Mouse (Mus musculus) ovary, postnatal 14 days (tissue): ENCODE results near the gene Spice1.

ENCODE experiments used
- DNase-seq: peaks from one replicate; pipeline ENCODE4 v3.0.0; 2022; ENCODE audit warnings: low spot score

Gene Spice1

DNA sequence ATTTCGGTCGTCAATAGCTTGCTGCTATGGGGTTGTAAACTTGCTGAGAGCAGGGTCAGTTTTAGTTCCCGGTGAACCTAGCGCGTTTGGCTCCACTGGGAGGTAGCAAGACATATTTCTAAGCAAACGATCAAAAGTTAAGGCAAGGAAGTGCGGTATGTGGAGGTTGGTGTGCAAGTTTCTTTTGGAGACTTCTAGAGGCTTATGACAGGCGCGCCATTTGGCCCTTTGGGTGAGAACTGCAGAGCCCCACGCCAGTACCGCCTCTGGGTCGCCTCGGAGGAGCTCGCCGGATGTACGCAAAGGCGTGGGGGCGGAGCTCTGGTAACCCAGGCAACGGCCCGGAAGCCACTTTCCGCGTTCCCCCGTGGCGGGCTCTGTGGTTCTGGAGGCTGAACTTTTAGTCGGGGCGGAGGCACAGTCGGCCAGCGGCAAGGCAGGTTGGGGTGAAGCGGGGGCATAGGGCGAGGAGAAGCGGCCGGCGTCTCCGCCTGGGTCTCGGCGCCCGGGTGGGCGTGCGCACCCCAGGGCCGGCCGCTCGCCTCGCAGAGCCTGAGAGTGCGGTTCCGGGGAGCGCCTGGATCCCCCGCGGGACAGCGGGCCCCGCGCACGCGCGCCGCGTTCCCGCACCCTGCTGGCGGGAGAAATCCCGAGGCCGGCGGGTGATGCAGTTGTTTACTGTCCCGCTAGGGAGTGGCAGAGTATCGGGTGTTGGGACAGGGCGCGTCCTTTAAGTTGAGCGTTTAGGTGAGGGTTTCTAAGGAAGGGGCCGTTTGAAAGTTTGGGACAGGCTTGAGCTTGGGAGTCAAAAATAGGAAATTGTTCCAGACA, at the start of gene Spice1:
Gene Spice1 (plus strand): TSS at position 51 of the 831 bp plus-strand sequence.
- peak; percentile 91 for DNase-seq

DNA sequence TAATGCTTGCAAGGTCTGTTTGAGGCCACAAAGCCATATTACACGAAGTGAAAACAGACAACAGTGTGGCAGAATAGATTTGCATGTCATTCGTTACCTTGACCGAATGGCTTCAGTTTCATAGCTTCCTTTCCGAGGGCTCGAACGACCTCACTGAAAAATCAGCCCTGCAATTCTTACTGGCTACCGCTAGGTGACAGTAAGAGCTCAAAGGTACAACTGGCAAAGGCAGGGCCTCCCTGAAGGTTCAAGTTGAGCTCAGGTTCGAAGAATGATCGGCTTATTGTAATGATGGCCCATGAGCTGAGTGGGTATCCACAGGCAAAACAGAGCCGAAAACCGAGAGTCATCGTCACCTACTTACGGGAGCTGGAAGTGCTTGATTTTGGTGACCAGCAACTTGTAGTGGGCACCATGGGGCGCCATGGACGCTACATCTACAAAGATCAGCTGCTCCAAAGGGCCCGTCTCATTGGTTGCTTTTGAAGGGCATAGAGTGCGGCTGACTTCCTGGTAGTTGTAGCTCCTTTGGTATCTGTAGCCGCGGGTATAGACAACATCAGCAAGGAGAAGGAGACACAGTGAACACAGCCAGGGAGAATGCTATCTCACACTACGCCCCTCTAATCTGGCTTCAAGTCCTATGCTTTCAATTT, 47.4 kb upstream of the Spice1 start:
- DNase-seq, result no peak

DNA sequence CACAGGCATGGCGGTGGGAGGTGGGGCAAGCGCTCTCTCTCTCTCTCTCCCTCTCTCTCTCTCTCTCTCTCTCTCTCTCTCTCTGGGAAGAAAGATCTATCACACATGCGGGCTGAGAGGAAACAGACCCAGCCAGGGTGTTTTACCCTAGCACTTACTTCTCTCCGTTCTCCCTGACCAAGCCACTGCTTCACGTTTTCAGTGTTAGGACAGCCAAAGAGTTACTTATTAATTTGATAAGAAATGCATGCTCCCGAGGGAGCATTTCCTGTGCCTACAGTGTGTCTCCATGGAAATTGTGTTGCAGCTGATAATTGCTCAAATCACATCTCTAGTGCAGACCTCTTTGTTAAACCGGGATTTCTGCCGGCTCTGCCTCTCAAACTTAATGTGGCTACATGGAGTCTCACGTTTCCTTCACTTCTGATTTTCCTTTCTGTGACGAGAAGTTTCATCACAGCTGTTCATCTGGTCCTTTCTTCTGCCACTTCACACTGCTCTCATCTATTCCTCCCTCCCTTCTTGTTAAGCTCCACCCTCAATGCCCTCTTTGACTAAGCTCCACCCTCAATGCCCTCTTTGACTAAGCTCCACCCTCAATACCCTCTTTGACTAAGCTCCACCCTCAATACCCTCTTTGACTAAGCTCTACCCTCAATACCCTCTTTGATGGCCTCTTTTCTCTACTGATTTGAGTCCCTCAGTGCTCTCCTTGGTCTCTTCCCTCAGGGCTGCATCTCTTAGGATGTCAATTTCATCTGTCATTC, 44.6 kb upstream of the Spice1 start:
- no peak for DNase-seq

DNA sequence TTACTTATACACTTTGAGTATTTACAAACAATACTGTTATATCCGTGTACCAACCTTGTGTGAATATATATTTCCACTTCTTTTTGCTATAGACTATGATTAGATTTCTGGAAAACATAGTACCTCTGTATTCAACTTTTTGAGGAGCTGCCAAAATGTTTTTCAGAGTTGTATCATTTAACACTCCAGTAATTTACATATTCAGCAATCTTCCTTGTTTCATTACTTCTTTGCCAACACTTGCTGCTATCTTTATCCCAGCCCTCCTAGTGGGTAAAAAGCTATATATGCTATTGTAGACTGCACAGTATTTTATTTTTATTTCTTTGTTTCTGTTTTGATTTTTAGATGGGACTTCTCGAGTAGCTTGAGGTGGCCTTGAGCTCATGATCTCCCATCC, 43.1 kb upstream of the Spice1 start:
- no peak for DNase-seq

DNA sequence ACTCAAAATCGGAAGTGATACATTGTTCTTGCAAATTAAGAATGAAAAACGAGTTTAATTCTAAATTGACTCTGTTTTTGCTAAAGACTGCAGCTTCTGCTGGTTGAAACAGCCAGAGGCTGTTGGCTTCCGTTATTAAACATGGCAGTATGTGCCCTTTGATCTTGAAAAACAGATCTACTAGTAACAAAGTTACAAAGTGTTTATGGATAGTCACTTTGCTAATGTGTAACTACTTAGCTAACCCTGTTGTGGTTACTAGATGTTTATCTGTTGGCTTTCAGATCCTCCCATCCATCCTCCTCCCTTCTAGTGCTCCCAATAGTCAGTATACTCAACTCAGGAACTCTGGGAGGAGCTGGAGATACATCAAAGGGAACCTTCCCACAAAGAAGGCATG, 41.3 kb upstream of the Spice1 start:
- no peak for DNase-seq

DNA sequence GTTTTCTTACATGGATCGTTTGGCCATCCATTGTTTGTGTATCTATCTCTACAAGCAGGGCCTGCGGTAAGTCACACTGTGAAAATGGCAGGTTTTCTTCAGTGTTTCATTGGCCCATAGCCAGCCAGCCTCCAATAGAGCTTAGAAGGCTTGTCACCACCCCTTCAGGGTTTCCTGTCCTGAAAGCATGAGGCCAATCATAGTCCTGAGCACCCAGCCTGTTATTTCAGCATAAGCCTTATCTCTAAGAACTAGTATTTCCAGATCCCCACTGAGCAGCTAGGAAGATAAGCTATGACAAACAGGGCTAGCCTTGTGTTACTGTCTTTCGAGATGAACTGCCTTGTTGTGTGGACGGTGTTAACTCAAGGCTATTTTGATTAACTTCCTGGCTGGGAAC, 33.5 kb upstream of the Spice1 start:
- DNase-seq, result no peak

DNA sequence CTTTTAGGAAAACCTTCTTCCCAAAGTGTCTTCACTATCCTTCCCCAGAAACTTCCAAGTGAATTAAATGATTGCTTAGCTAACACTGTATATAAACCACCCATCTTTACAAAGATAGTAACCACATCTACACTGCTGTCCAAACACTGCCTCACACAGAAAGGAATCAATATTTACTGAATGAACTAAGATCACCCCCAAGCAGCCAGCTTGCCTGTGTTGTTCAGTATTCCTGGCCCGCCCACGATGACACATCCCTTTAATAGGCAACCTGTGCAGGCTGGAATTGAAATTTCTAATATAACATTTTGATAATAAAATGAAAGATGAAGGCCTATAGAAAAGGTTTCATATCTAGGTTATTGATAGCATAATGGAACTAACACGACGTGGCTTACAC, 30.6 kb upstream of the Spice1 start:
- DNase-seq, result no peak

DNA sequence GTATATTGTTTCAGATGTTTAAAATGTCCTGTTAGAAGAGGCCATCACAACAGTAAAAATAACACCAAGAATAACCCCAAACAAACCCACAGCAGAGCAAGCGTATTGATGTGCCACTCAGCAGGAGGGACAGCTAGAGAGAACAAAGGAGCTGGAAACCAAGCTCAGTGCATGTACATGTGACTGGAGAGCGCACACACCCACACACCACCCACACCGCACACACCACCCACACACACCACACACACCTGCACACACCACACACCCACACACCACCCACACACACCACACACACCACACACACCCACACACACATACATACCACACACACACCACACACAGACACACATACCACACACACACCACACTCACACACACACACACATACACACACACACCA, 26.7 kb upstream of the Spice1 start:
- no peak for DNase-seq

DNA sequence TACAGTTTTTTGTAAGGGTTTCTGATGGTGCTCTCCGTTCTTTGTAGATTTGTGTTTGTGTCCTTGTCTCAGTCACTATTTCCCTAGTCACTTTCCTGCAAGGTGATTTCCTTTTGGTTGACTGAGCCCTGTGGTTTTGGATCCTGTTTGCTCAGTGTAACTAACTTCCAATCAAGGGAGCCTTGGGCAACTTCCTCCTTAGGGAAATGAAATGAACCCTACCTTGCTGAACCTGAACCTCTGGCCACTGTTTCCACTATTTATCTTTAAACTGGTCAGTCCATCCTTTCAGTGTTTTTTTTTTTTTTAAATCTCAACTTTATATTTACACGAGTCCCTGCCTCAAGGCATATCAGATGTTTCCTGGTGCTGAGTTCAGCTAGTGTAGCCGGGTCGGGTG, 18.3 kb upstream of the Spice1 start:
- no peak for DNase-seq

DNA sequence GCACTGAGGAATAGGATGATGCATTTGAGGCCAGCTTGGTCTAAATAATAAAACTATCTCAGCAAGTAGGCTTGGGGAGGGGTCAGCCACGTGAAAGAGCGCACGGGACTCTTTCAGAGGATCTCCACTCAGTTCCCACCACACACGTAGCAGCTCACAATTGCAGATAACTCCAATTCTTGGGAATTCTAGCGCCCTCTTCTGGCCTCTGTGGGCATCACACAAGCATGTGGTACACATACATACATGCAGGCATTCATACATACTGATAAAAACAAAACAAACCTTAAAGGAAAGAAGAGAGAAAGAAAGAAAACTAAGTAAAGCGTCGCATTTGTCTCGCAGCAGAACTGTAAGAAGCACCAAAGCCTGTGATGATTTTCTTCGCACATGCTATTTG, 16.3 kb upstream of the Spice1 start:
- no peak for DNase-seq

DNA sequence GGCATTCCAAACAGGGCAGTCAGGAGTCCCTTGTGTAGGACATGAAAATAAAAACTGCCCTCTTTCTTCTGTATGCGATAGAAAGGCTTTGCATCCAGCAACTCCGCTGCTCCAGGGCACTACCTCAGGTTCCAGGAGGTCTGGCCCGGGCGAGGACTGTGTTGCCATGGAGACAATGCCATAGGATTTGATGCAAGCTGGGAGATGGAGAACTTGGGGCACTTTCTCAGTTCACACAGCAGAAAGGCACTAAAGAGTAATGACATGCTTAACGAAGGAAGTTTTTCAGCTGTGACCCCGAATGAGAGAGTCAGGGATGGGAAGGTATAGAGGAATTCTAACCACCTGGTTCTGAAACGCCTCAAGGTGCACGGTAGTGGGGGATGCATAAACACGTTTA, 15.8 kb upstream of the Spice1 start:
- DNase-seq, result no peak

DNA sequence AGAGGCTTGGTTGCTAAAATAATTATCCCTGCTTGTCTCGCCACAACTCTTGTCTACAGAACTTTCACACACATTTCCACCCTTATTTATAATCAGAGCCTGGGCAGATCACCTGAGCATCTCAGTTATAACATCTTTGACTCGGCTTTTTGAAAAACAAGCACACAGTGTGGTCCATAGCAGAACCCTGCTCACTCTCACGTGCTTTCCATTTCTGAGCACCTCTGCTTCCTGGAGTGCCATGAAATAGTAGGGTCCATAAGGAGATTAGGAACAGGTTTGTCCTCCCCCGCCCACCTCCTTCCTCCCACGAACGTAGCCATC, 15.3 kb upstream of the Spice1 start:
- DNase-seq, result no peak

DNA sequence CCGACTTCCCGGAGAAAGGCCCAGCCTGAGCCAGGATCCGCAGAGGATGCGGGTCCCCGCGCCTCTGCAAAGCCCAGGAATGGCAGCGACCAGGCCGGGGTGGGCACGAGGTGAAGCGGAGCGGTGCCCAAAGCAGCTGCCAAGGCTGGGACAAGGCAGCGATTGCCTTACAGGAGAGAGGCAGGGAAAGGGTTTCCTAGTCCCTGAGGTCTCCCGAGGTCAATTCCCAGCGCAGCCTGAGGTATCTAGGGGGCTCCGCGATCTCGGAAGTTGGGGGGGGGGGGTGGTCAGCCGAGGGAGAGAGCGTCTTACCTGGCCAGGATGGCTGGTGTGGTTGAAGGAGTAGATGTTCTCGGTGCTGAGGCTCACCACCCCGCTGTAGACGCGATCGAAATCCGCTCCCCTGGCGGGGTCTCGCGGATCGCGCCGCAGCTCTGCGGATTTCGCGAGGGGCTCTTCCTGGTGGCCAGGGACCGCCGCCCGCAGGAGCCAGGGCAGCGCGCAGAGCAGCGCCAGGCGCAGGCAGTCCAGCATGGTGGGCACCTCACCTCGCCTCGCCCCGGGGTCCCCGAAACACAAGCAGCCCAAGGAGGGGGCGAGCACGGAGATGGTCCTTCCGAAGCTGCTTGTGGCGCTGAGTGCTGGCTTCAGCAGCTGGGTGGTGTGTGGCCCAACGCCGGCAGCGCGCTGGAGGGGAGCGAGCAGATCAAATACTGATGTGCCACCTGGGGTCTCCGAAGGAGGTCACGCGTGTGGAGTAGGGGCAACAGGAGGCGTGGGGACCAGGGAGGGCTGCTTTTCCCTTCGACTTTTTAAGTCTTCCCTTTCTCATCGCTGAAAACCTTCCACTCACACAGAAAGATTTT, 14.7 kb upstream of the Spice1 start:
- DNase-seq, result peak; percentile 9

DNA sequence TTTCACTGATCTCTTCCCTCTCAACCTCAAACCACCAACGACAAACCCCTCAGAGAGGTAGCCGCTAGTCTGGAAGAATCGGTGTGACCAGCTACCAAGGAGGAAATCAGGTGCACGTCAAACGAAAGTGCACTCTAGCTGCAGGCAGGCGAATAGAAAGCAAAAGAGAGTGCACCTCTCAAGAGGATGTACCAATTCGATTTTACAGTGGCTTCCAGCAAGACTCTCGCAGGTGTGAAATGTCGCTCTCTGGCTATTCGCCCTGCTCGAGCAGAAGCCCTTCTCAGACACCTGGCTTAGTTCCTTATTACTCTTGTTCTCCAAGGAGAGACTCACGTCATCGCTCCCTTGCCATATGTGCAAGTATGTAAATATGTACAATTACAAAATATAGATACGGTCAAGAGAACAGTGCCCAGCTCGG, 14.0 kb upstream of the Spice1 start, which contains the start of gene Sidt1:
Gene Sidt1 (minus strand): TSS at position 336 of the 424 bp plus-strand sequence.
- DNase-seq, result no peak

DNA sequence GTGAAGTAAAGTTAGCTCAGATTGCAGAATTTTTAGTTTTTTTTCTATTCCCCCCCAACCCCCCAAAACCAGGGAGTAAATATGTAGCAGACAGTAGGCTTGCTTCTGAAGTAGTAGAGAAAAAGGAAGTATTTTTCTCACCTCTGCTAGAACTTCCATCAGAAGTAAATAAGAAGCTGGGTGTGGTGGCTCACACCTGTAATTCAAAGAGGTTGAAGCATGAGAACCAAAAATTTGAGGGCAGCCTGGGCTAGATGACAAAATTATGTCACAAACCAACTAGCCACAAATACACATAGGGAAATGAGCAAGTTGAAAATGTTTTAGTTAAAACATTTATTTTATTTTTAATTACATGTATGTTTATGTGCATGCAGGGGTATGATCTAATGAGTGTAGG, 9.4 kb upstream of the Spice1 start:
- DNase-seq, result no peak

DNA sequence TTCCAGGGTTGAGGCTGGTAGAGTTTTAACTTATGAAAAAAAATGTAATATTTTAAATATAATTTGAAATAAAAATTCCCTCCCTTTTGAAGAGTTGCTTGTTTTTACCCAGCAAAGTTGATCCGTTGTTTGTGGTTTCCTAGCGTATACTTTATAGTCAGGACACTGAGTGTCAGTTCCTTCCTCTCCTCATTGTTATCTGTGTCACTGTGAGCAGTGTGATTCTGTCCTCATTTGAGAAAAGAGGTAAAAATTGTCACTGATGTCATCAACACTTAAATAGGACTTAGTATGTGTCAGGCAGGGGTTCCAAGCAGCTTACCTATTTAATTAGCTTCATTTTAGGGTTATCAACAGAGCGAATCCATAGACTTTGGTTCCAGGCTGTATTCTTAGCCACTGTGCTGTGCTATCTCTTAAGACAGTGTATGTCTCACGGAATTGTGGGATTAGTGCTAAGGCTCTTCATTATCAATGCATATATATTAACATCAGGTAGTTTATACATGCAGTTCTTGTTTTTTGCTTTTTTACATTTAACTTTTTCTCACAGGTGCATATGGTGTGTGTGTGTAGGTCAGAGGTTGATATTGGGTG, 3.0 kb downstream of the Spice1 start:
- DNase-seq, result no peak

DNA sequence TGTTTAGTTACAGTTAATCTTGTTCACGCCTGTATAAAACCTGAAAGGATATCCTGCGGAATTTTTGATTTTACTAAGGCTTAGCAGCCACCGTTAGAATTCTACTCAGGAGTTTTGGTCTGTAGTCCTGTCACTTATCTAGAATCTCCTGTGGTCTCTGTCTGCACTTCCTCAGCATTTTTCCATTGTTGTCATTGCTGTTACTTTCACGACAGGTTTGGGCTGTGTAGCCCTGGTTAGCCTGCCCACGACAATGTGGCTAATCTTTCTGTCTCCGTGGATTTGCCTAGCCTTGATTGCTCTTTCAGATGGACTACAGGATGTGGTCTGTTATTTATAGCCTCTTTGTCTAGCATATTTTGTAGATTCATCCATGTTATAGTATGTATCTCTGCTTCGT, 9.4 kb downstream of the Spice1 start:
- DNase-seq, result no peak

DNA sequence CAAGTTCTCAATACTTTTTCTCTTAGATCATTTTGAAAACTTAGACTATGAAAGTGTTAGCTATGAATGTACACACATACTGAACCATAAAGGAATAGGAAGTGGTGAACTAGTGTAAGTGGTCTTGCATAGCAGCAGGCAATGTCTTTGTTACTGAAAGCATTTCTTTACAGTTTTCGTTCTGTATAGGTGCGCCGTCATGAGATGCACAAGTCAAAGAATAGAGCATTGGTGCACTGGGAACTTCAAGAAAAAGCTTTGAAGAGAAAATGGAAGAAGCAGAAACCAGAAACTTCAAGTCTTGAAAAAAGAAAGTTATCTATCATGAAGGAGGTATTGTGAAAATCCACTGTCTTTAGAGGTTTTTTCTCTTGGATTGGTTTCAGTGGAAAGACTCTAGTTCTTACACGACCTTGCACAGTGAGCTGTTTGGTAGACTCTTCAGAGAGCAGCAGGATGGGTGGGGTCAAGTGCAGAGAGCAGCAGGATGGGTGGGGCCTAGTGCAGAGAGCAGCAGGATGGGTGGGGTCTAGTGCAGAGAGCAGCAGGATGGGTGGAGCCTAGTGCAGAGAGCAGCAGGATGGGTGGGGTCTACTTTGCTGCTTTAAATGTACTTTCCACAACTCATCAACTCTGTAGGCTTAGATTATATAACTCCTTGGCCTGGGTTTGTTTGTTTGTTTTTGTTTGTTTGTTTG, 10.8 kb downstream of the Spice1 start:
- no peak for DNase-seq

DNA sequence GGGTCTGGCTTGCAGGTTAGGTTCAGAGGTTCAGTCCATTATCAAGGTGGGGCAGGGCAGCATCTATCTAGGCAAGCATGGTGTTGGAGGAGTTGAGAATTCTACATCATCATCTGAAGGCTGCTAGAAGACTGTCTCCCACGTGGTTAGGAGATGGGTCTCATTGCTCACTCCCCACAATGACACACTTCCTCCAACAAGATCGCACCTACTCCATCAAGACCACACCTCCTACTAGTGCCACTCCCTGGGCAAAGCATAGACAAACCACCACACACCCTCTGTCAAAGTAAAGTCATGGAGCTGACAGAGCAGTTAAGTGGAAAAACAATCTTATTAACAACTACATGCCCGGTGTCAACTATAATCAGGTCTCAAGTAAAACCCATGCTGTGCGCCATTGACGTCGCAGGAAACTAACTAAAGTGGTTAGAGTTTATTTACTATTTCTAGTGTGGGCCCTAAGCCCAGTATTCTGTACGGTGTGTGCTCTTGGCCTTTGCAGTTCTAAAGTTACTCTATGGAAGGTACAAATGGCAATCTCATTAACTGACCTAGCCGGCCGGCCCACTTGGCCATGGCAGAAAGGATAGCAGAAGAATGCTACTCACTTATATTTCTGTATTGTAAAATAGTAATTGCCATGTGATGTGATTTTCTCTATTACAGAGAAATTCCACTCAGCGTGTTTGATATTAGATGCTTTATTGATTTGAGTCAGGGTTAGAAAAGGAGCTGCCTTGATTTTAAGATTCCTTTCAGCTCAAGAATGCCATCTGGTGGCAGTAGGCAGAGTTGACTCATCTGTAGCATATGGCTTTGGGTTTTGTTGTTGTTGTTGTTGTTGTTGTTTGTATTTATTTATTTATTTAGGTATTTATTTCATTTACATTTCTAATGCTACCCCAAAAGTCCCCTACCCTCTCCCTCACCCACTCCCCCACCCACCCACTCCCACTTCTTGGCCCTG, 15.3 kb downstream of the Spice1 start:
- DNase-seq, result no peak

DNA sequence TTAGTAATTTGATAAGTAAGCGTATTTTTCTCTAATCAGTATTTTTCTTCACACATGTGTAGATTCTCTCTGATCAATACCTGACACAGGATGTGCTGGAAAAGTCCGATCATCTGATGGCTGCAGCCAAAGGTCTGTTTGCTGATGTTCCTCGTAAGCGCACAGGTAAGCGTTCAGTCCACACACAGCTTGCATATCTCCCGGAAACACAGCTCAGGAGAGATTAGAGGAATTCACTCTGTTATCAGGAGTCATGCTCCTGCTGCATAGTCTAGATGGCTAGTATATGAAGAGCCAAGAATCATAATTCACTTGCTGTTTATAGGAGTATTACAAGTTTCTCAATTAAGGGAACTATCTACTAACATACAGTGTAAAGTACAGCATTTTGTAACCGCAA, 18.6 kb downstream of the Spice1 start:
- DNase-seq, result no peak
